Mouse (Mus musculus) T-helper 2 cell (primary cell): Measurements from ENCODE around the gene Olfr342.

Experiments
- in situ Hi-C: fragments of 300-600 bp; cut with MboI, MseI; formaldehyde crosslinking; loops from one replicate; pipeline ENCODE4 v1.15.1; 2025; ENCODE audit warnings: high pct_unique_total_duplicates

Olfr342 gene

GRCm38 (mm10) chr2:36524698-36525097 is at the start of gene Olfr342:
Gene Olfr342 (plus strand): TSS chr2:36524998.
- in situ Hi-C loops = no loop called here

GRCm38 (mm10) chr2:36482368-36482767 is 42.4 kb upstream of the Olfr342 start, which contains the start of gene Olfr341:
Gene Olfr341 (minus strand): TSS chr2:36482468.
- in situ Hi-C loops = no loop called here

- in situ Hi-C loops = no loop called here
These were observed 40.4 kb downstream of the Olfr342 start for GRCm38 (mm10) chr2:36565156-36565555.

GRCm38 (mm10) chr2:36566362-36566761 is 41.6 kb downstream of the Olfr342 start, which contains the start of gene Olfr344:
Gene Olfr344 (plus strand): TSS chr2:36566662.
- in situ Hi-C loops = no loop called here

- in situ Hi-C loops = no loop called here
These were observed 42.2 kb downstream of the Olfr342 start for GRCm38 (mm10) chr2:36567022-36567421.

- in situ Hi-C loops = no loop called here
These were observed 43.0 kb downstream of the Olfr342 start for GRCm38 (mm10) chr2:36567845-36568244.
